Mouse (Mus musculus) liver, embryonic 13.5 days (tissue): ENCODE results near the gene Acot12. TPM values are rescaled to one million over a fixed set of nuclear protein-coding genes. Genes with fewer than 3 reads are reported as not detected.

Source experiments
- ATAC-seq: fragments of 200-750 bp; cut with Nextera tagmentation; 2 replicates; pipeline ENCODE4 v1.8.0; 2017; ENCODE audit warnings: low read depth, mild to moderate bottlenecking, moderate number of reproducible peaks, moderate library complexity
- DNase-seq: peaks from one replicate; pipeline ENCODE4 v3.0.0; 2022
- H3K27ac ChIP-seq: fragments of 300-500 bp; sonication (generic); 2 replicates; pipeline ENCODE4 v1.5.1; 2015; ENCODE audit warnings: moderate library complexity, mild to moderate bottlenecking, inconsistent platforms
- H3K27me3 ChIP-seq: fragments of 300-500 bp; sonication (generic); 2 replicates; pipeline ENCODE4 v1.6.1; 2015; ENCODE audit warnings: mild to moderate bottlenecking, inconsistent platforms
- H3K36me3 ChIP-seq: fragments of 300-500 bp; sonication (generic); 2 replicates; pipeline ENCODE4 v1.6.1; 2015; ENCODE audit warnings: mild to moderate bottlenecking, inconsistent platforms
- H3K4me1 ChIP-seq: fragments of 300-500 bp; sonication (generic); replicated peaks from 2 replicates; pipeline ENCODE4 v1.6.1; 2015; ENCODE audit warnings: inconsistent platforms
- H3K4me2 ChIP-seq: fragments of 300-500 bp; sonication (generic); 2 replicates; pipeline ENCODE4 v1.6.1; 2015; ENCODE audit warnings: inconsistent platforms, mild to moderate bottlenecking, moderate library complexity
- H3K4me3 ChIP-seq: fragments of 300-500 bp; sonication (generic); replicated peaks from 2 replicates; pipeline ENCODE4 v1.5.1; 2015; ENCODE audit warnings: mild to moderate bottlenecking, inconsistent platforms
- H3K9ac ChIP-seq: fragments of 300-500 bp; sonication (generic); 2 replicates; pipeline ENCODE4 v1.6.1; 2015; ENCODE audit warnings: mild to moderate bottlenecking, inconsistent platforms
- H3K9me3 ChIP-seq: fragments of 300-500 bp; sonication (generic); replicated peaks from 2 replicates; pipeline ENCODE4 v1.6.1; 2016; ENCODE audit warnings: inconsistent platforms
- WGBS: fragments of 180-500 bp; shearing (Covaris S2); methylation state at CpG from one replicate; pipeline ENCODE4 v1.1.7; 2015; ENCODE audit not compliant: insufficient replicate concordance; 5-methylcytosine and 5-hydroxymethylcytosine counted together
- polyA plus RNA-seq: library from polyadenylated mRNA; unstranded; fragments of >200 nt; fragmentation: Nextera tagmentation; extraction: Ambion mirVana; gene quantifications from 2 replicates; pipeline ENCODE4 v1.2.1, GENCODE M21; 2015

Acot12 gene
- polyA plus RNA-seq, 1 experiment from 2014 or later, result 1.3 TPM

GRCm38 (mm10) chr13:91796916-91797315 is 55.6 kb downstream of the Acot12 start:
- Histone ChIP-seq H3K9me3 (no peaks in the 10 kb centered on the region), H3K9ac (no peak overlapping the region), H3K27me3 (no peaks in the 10 kb centered on the region), H3K36me3 (peaks cover 75% of the 10 kb centered on the region), H3K27ac (no peak overlapping the region), H3K4me1 (no peaks in the 10 kb centered on the region), H3K4me2 (no peak overlapping the region), H3K4me3 (no peak overlapping the region)
- ATAC-seq (no peak), DNase-seq (no peak)
- WGBS, result 88% methylated on average over 6 of the region's 6 CpGs

- H3K9me3 ChIP-seq, result no peaks in the 10 kb centered on the region
- 87% methylated on average over 10 of the region's 10 CpGs for WGBS
- no peak overlapping the region for H3K4me3 ChIP-seq
- H3K4me1 ChIP-seq, result no peaks in the 10 kb centered on the region
- no peak overlapping the region for H3K27ac ChIP-seq
- ATAC-seq (no peak), DNase-seq (no peak)
- H3K36me3 ChIP-seq, result peaks cover 75% of the 10 kb centered on the region
- H3K4me2 ChIP-seq, result no peak overlapping the region
- no peaks in the 10 kb centered on the region for H3K27me3 ChIP-seq
- H3K9ac ChIP-seq, result no peak overlapping the region
Measured at GRCm38 (mm10) chr13:91797442-91797841, 56.1 kb downstream of the Acot12 start.

GRCm38 (mm10) chr13:91801726-91802125 is 60.4 kb downstream of the Acot12 start:
- H3K9me3 ChIP-seq, result no peaks in the 10 kb centered on the region
- ATAC-seq (no peak), DNase-seq (no peak)
- WGBS, result 54% methylated on average over 5 of the region's 5 CpGs
- H3K27ac ChIP-seq, result no peak overlapping the region
- H3K4me1 ChIP-seq, result peaks cover 5% of the 10 kb centered on the region
- no peak overlapping the region for H3K4me2 ChIP-seq
- H3K36me3 ChIP-seq, result peaks cover 67% of the 10 kb centered on the region
- no peak overlapping the region for H3K4me3 ChIP-seq
- no peak overlapping the region for H3K9ac ChIP-seq
- no peaks in the 10 kb centered on the region for H3K27me3 ChIP-seq

GRCm38 (mm10) chr13:91807155-91807839 is 66.0 kb downstream of the Acot12 start, which contains the start of gene Zcchc9:
Gene Zcchc9, minus strand, starts transcription at chr13:91807705.
- Histone ChIP-seq H3K4me1 (peaks cover 13% of the 10 kb centered on the region), H3K9ac (peak within 1 kb of the TSS; percentile 94), H3K27me3 (no peaks in the 10 kb centered on the region), H3K4me3 (peak within 1 kb of the TSS; percentile 94), H3K4me2 (peak within 1 kb of the TSS; percentile 68), H3K27ac (peak within 1 kb of the TSS; percentile 91), H3K36me3 (peaks cover 17% of the 10 kb centered on the region), H3K9me3 (no peaks in the 10 kb centered on the region)
- WGBS, result under 1% methylated on average over 49 of the region's 50 CpGs
- DNase-seq, result peak; percentile 81
- peak; percentile 96 for ATAC-seq

- H3K27ac ChIP-seq, result peak overlapping the region; percentile 91
Measured at GRCm38 (mm10) chr13:91807874-91808575, 66.7 kb downstream of the Acot12 start.

GRCm38 (mm10) chr13:91809476-91809875 is 68.2 kb downstream of the Acot12 start:
- no peaks in the 10 kb centered on the region for H3K27me3 ChIP-seq
- 34% methylated on average over 2 of the region's 2 CpGs for WGBS
- ATAC-seq, result no peak
- H3K36me3 ChIP-seq, result peaks cover 12% of the 10 kb centered on the region
- peaks cover 13% of the 10 kb centered on the region for H3K4me1 ChIP-seq
- no peaks in the 10 kb centered on the region for H3K9me3 ChIP-seq
- H3K4me2 ChIP-seq, result no peak overlapping the region
- no peak overlapping the region for H3K9ac ChIP-seq
- H3K4me3 ChIP-seq, result no peak overlapping the region
- DNase-seq, result no peak
- no peak overlapping the region for H3K27ac ChIP-seq

More at GRCm38 (mm10) chr13:91807874-91808575, 66.7 kb downstream of the Acot12 start:
- peaks cover 13% of the 10 kb centered on the region for H3K4me1 ChIP-seq
- 33% methylated on average over 20 of the region's 20 CpGs for WGBS
- DNase-seq (peak; percentile 3), ATAC-seq (no peak)
- peak overlapping the region; percentile 94 for H3K9ac ChIP-seq
- peaks cover 17% of the 10 kb centered on the region for H3K36me3 ChIP-seq
- peak overlapping the region; percentile 94 for H3K4me3 ChIP-seq
- H3K27me3 ChIP-seq, result no peaks in the 10 kb centered on the region
- H3K9me3 ChIP-seq, result no peaks in the 10 kb centered on the region
- peak overlapping the region; percentile 68 for H3K4me2 ChIP-seq

- H3K9me3 ChIP-seq, result no peaks in the 10 kb centered on the region
- H3K9ac ChIP-seq, result no peak overlapping the region
- no peak overlapping the region for H3K4me2 ChIP-seq
- H3K27ac ChIP-seq, result no peak overlapping the region
- ATAC-seq (no peak), DNase-seq (no peak)
- WGBS, result 59% methylated on average over 5 of the region's 5 CpGs
- no peaks in the 10 kb centered on the region for H3K36me3 ChIP-seq
- no peaks in the 10 kb centered on the region for H3K4me1 ChIP-seq
- H3K4me3 ChIP-seq, result no peak overlapping the region
- H3K27me3 ChIP-seq, result no peaks in the 10 kb centered on the region
Measured at GRCm38 (mm10) chr13:91814670-91815069, 73.4 kb downstream of the Acot12 start.

GRCm38 (mm10) chr13:91823735-91824134 is 82.4 kb downstream of the Acot12 start:
- DNase-seq (no peak), ATAC-seq (no peak)
- no peaks in the 10 kb centered on the region for H3K27me3 ChIP-seq
- H3K4me1 ChIP-seq, result no peaks in the 10 kb centered on the region
- no peak overlapping the region for H3K4me2 ChIP-seq
- H3K4me3 ChIP-seq, result no peak overlapping the region
- H3K9ac ChIP-seq, result no peak overlapping the region
- H3K9me3 ChIP-seq, result no peaks in the 10 kb centered on the region
- WGBS, result 67% methylated on average over 6 of the region's 6 CpGs
- H3K27ac ChIP-seq, result no peak overlapping the region
- no peaks in the 10 kb centered on the region for H3K36me3 ChIP-seq

- Histone ChIP-seq H3K9me3 (no peaks in the 10 kb centered on the region), H3K9ac (no peak overlapping the region), H3K36me3 (no peaks in the 10 kb centered on the region), H3K27me3 (no peaks in the 10 kb centered on the region), H3K4me1 (no peaks in the 10 kb centered on the region), H3K27ac (no peak overlapping the region), H3K4me3 (no peak overlapping the region), H3K4me2 (no peak overlapping the region)
- ATAC-seq, result no peak
- 61% methylated on average over 4 of the region's 4 CpGs for WGBS
- DNase-seq, result no peak
Measured at GRCm38 (mm10) chr13:91824845-91825550, 83.7 kb downstream of the Acot12 start.

GRCm38 (mm10) chr13:91826066-91826465 is 84.8 kb downstream of the Acot12 start:
- H3K4me3 ChIP-seq, result no peak overlapping the region
- no peaks in the 10 kb centered on the region for H3K9me3 ChIP-seq
- no peaks in the 10 kb centered on the region for H3K4me1 ChIP-seq
- H3K4me2 ChIP-seq, result no peak overlapping the region
- DNase-seq (no peak), ATAC-seq (no peak)
- H3K27ac ChIP-seq, result no peak overlapping the region
- no peak overlapping the region for H3K9ac ChIP-seq
- no peaks in the 10 kb centered on the region for H3K36me3 ChIP-seq
- WGBS, result 80% methylated on average over 2 of the region's 2 CpGs
- no peaks in the 10 kb centered on the region for H3K27me3 ChIP-seq

GRCm38 (mm10) chr13:91827876-91828275 is 86.6 kb downstream of the Acot12 start:
- ATAC-seq, result no peak
- no peak overlapping the region for H3K27ac ChIP-seq
- no peaks in the 10 kb centered on the region for H3K27me3 ChIP-seq
- no peak overlapping the region for H3K4me3 ChIP-seq
- no peak overlapping the region for H3K9ac ChIP-seq
- H3K9me3 ChIP-seq, result no peaks in the 10 kb centered on the region
- no peaks in the 10 kb centered on the region for H3K4me1 ChIP-seq
- no peak for DNase-seq
- no peak overlapping the region for H3K4me2 ChIP-seq
- no peaks in the 10 kb centered on the region for H3K36me3 ChIP-seq
